Mouse (Mus musculus): Measurements from ENCODE around the gene B4galt3. TPM values are rescaled to one million over a fixed set of nuclear protein-coding genes. Genes with fewer than 3 reads are reported as not detected.
A peak's percentile ranks its signal among the peaks of the same experiment; 100 is the strongest.

Gene B4galt3
- 80.4 and 94.3 TPM in 2 replicates for polyA plus RNA-seq (2015; fragmentation: Nextera tagmentation; extraction: Ambion mirVana)

DNA sequence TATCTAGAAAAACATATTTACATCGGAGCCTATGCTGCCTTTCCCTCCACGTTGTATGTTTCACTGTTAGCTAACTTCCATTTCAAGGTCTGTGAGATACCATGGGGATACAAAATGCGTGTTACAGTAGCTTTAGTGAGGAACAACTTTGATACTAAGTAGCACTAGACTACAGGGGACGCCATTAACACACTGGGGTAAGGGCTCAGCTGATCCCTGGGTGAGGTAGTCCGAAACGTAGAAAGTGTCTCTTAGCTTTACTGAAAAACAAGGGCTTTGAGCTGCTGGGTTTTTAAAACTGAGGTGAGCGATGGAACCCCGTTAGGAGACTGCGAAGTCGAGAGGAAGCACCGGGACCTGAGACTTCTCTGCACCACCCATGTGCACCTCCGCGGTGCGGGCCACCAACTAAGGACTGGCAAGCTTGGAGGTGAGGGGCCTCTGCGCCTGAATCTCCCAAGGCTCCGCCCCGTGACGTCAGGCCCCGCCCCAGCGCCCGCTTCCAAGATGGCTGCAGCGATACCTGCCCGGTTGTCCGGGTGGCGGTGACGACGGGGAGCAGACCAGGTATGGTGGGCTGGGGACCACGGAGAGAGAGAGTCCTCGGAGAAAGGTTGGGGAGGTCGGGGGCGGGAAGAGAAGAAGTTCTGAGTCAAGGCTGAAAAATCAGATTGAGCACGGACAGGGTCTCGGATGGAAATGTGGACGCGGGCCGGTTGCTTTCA lies at the start of gene B4galt3:
Gene B4galt3, plus strand, starts transcription at position 481 of the 725 bp plus-strand sequence.
- 3% methylated on average over 36 of the region's 36 CpGs for WGBS
- peak within 1 kb of the TSS; percentile 69 for H3K9ac ChIP-seq

DNA sequence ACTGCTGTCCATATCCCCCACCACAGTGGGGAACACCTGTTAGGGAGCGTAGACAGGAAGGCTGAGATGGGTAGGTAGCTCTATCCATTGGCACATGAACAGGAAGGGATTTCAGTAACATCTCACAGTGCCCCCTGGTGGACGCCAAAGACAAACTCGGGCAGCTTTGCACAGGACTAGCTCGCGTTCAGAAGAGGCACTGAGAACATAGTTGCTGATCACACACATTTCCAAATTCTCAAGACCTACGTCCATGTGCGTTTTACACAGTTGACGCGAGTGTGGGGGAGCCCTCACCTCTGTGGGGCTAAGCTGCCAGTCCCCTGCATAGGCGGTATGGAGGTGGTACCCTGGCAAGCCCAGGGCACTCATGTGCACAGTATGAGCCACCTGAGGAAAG lies 49.3 kb upstream of the B4galt3 start:
- peaks cover 27% of the 10 kb centered on the region for H3K36me3 ChIP-seq
- H3K9me3 ChIP-seq (replicated peaks) = no peaks in the 10 kb centered on the region
- 0 out of 2 replicates have a peak, but pooled peaks have one; percentile 9 for ATAC-seq (replicated peaks; ENCODE audit: low FRiP score)
- H3K27ac ChIP-seq = no peak overlapping the region
- H3K27me3 ChIP-seq = no peaks in the 10 kb centered on the region
- peak overlapping the region; percentile 73 for H3K4me2 ChIP-seq
- peak overlapping the region; percentile 74 for H3K4me3 ChIP-seq (replicated peaks)
- H3K4me1 ChIP-seq = peaks cover 20% of the 10 kb centered on the region
- peak overlapping the region; percentile 59; the same call in 1 of the 2 replicates for H3K9ac ChIP-seq
- WGBS = 6% methylated on average over 10 of the region's 10 CpGs

More for the DNA sequence above, at the start of gene B4galt3:
- H3K27ac ChIP-seq = peak within 1 kb of the TSS; percentile 85
- no peaks in the 10 kb centered on the region for H3K27me3 ChIP-seq
- H3K4me2 ChIP-seq = peak within 1 kb of the TSS; percentile 87
- peaks cover 34% of the 10 kb centered on the region for H3K36me3 ChIP-seq
- ATAC-seq (replicated peaks; ENCODE audit: low FRiP score) = peak; percentile 95
- H3K4me3 ChIP-seq (replicated peaks) = peak within 1 kb of the TSS; percentile 82
- H3K4me1 ChIP-seq = peaks cover 24% of the 10 kb centered on the region
- H3K9me3 ChIP-seq (replicated peaks) = no peaks in the 10 kb centered on the region

DNA sequence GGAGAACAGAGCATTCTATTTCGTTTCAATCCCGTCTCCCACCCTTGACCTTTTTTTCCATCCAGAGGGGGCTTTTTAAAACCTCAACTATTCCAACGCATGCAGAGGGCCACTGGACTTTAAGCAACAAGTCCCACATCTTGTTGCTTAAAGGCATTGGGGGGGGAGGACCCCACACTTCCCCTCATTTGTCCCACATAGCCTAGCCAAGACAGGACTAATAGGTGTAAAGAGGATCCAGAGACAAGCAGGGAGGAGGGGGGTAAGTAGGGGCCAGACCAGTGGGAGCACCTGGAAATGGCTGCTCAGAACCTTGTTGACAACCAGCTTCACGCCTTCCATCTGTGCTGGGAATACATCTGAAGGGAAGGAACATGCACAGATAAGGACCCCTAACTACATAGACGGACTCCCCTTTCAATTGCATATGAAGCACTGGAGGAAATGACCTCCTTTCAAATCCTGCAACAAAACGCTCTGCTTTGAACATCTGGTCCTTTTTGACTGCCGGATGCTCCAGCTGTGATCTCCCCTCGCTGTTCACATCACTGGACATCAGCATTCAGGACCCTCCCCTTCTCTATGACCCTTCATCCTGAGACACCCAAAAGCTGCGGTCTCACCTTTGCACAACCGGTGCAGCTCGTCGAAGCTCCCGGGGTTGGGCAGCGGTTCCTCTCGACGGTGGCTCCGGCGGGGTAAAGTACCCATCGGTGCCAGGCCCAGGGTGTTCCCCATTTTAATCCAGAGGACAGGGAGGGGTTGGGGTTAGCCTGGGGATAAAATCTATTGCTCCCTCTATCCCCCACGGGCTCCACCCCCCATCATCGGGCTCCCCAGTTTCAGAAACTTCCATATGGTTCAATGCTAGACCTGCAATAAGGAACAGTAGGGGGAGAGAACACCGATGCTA lies 48.6 kb upstream of the B4galt3 start:
- no peaks in the 10 kb centered on the region for H3K9me3 ChIP-seq (replicated peaks)
- ATAC-seq (replicated peaks; ENCODE audit: low FRiP score) = peak; percentile 0; the same call in 1 of the 2 replicates
- H3K4me1 ChIP-seq = peaks cover 20% of the 10 kb centered on the region
- H3K9ac ChIP-seq = peak overlapping the region; percentile 59
- H3K4me2 ChIP-seq = peak overlapping the region; percentile 73
- peaks cover 27% of the 10 kb centered on the region for H3K36me3 ChIP-seq
- WGBS = 4% methylated on average over 22 of the region's 22 CpGs
- peak overlapping the region; percentile 64; the same call in 1 of the 2 replicates for H3K27ac ChIP-seq
- H3K4me3 ChIP-seq (replicated peaks) = peak overlapping the region; percentile 74
- no peaks in the 10 kb centered on the region for H3K27me3 ChIP-seq

DNA sequence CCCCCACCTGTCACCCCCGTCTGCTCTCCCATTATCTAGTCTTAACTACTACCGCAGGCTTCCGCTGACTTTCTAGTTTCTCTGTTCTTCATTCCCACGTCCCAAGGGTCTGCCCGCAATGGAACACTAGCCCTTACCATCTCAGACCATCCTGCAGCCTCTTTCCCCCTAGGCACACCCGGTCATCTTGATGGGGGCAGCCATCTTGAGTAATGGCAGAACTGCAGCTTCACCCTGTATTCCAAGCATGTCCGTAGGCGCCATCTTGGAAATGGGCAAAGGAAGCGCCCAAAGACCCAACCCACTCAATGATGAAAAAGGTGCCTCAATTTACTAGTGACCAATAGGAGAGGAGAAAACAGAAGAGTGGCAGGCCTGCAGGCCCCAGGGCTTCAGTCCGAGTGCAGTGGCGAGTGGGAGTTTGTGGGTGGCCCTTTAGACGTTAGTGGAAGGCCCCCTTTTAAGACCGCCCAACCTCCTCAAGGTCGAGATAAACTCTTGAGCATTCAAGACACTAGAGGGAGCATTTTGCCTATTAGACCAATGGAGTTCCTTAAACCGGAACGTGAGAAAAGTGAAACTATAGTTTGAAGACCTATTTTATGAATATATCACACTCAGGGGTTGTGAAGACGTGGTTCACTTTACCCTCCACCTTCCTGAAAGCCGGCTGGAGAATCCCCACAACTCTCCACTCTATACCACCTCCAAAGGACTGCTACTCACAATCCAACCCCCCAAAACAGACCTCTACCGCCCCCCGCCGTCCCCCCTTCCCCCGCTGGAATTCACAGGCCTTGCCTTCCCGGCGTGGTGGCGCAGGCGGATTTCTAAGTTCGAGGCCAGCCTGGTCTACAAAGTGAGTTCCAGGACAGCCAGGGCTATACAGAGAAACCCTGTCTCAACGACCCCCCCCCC lies 47.6 kb upstream of the B4galt3 start, which contains the start of gene Tomm40l:
Gene Tomm40l, minus strand, starts transcription at position 277 of the 918 bp plus-strand sequence.
- Histone ChIP-seq H3K4me1 (peaks cover 20% of the 10 kb centered on the region), H3K4me3 (replicated peaks) (peak within 1 kb of the TSS; percentile 74), H3K9ac (peak within 1 kb of the TSS; percentile 59), H3K27ac (peak within 1 kb of the TSS; percentile 95), H3K36me3 (peaks cover 27% of the 10 kb centered on the region), H3K9me3 (replicated peaks) (no peaks in the 10 kb centered on the region), H3K4me2 (peak within 1 kb of the TSS; percentile 73), H3K27me3 (no peaks in the 10 kb centered on the region)
- ATAC-seq (replicated peaks; ENCODE audit: low FRiP score) = peak; percentile 98
- 1% methylated on average over 28 of the region's 28 CpGs for WGBS

DNA sequence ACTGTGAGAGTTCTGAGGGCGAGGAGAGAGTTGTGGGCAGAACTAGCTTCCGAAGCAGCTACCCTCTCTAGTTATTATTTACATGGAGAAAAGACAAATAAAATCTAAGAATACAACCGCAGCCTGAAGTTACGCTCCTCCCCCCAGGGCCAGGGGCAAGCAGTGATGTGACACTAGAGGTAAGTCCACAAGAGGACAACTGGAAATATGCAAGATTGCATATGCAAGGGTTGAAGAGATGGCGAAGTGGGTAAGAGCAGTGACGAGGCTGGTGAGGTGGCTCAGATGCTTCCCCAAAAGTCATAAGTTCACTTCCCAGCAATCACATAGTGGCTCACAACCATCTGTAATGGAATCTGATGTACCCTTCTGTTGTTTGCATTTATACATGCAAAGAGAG lies 47.0 kb upstream of the B4galt3 start:
- no peaks in the 10 kb centered on the region for H3K9me3 ChIP-seq (replicated peaks)
- 0 out of 2 replicates have a peak overlapping the region, but pooled peaks have one; percentile 25 for H3K9ac ChIP-seq
- H3K4me1 ChIP-seq = peaks cover 20% of the 10 kb centered on the region
- H3K27me3 ChIP-seq = no peaks in the 10 kb centered on the region
- H3K4me2 ChIP-seq = peak overlapping the region; percentile 52
- H3K27ac ChIP-seq = peak overlapping the region; percentile 95
- ATAC-seq (replicated peaks; ENCODE audit: low FRiP score) = no peak
- H3K4me3 ChIP-seq (replicated peaks) = peak overlapping the region; percentile 74
- WGBS = 81% methylated on average over 6 of the region's 6 CpGs
- H3K36me3 ChIP-seq = peaks cover 23% of the 10 kb centered on the region

DNA sequence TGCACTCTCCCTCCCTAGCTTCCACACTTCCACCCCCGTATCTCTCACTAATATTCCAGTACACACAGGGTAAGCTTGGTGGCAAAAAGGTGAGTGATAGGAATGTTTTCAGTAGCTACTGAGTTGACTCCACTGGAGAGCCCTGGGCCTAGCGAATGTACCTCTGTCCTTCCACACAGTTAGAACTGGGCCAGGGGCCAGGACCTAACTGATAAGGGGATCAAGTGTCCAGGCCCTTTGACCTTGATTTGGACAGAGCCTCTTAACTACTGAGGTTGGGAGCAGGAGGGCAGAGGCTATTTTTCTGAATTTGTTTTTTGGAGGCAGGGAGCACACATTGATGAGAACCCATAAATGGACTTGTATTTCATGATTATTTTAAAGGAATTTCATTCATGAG lies 46.3 kb upstream of the B4galt3 start:
- no peak overlapping the region for H3K4me2 ChIP-seq
- no peaks in the 10 kb centered on the region for H3K9me3 ChIP-seq (replicated peaks)
- WGBS = 71% methylated on average over 2 of the region's 2 CpGs
- peaks cover 20% of the 10 kb centered on the region for H3K4me1 ChIP-seq
- H3K27me3 ChIP-seq = no peaks in the 10 kb centered on the region
- H3K4me3 ChIP-seq (replicated peaks) = no peak overlapping the region
- no peak overlapping the region for H3K9ac ChIP-seq
- H3K36me3 ChIP-seq = peaks cover 16% of the 10 kb centered on the region
- no peak overlapping the region for H3K27ac ChIP-seq
- no peak for ATAC-seq (replicated peaks; ENCODE audit: low FRiP score)

DNA sequence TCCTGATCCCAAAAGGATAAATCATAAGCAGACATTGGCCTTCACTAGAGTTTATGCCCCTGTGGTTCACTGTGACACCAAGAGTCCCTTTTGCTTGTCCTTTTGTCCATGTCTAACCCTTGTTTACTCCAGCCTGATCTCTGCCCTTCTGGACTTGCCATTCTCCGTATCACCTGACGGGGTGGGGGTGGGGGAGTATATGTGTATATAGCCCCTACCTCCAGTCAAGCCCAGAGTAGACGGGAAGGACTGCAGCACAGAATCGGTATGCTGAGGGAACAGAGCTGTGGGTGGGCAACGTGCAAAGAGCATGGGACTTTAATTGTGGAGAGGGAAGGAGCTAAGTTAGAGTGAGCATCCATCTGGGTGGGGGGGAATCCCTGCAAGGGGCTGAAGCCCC lies 45.3 kb upstream of the B4galt3 start, which contains the start of gene Apoa2:
Gene Apoa2, plus strand, starts transcription at position 198 of the 400 bp plus-strand sequence.
- Histone ChIP-seq H3K4me3 (replicated peaks) (no peak within 1 kb of the TSS), H3K4me2 (no peak within 1 kb of the TSS), H3K27ac (no peak within 1 kb of the TSS), H3K27me3 (no peaks in the 10 kb centered on the region), H3K36me3 (peaks cover 6% of the 10 kb centered on the region), H3K9me3 (replicated peaks) (no peaks in the 10 kb centered on the region), H3K9ac (no peak within 1 kb of the TSS), H3K4me1 (peaks cover 24% of the 10 kb centered on the region)
- 69% methylated on average over 5 of the region's 5 CpGs for WGBS
- ATAC-seq (replicated peaks; ENCODE audit: low FRiP score) = no peak

DNA sequence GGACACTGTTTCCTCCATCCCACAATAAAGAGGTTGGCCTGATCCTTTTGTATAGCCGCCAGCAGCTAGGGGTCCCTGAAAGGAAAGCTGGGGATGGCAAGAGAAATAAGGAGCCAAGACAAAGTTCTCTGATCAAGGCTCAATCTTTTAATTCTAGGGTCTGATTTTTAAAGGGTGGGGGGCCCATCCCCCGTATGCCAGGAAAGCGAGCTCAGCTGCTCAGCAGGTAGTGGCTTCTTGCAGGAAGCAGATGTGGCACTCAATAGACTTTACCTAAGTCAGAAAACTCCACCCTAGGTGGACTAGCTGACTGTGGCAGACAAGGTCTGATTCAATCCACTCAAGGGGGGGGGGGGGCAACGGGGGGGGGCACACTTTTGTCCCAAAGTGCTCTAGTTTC lies 43.3 kb upstream of the B4galt3 start:
- Histone ChIP-seq H3K9ac (no peak overlapping the region), H3K4me2 (no peak overlapping the region), H3K36me3 (no peaks in the 10 kb centered on the region), H3K9me3 (replicated peaks) (no peaks in the 10 kb centered on the region), H3K27me3 (no peaks in the 10 kb centered on the region), H3K4me1 (peaks cover 20% of the 10 kb centered on the region), H3K4me3 (replicated peaks) (no peak overlapping the region), H3K27ac (no peak overlapping the region)
- ATAC-seq (replicated peaks; ENCODE audit: low FRiP score) = no peak
- WGBS = 54% methylated on average over 4 of the region's 4 CpGs

DNA sequence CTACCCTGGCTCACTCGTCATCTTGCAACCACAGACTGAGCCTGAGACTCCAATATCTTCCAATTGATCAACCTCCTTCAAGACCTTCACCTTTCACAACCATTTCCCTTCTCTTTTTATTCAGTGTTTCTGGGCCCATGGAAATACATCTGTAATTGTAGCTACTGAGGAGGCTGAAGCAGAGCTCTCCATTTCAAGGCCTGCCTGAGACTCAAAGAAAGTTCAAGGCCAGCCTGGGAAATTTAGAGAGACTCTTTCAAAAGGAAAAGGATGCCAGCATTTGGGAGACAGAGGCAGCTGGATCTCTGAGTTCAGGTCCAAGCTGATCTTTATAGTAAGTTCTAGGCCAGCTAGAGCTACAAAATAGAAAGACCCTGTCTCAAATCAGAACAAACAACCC lies 42.2 kb upstream of the B4galt3 start:
- H3K27me3 ChIP-seq = no peaks in the 10 kb centered on the region
- H3K4me1 ChIP-seq = peaks cover 18% of the 10 kb centered on the region
- H3K4me3 ChIP-seq (replicated peaks) = no peak overlapping the region
- ATAC-seq (replicated peaks; ENCODE audit: low FRiP score) = no peak
- H3K36me3 ChIP-seq = no peaks in the 10 kb centered on the region
- no peak overlapping the region for H3K9ac ChIP-seq
- 71% methylated on average over 1 of the region's 1 CpGs for WGBS
- H3K9me3 ChIP-seq (replicated peaks) = no peaks in the 10 kb centered on the region
- no peak overlapping the region for H3K4me2 ChIP-seq
- H3K27ac ChIP-seq = no peak overlapping the region

DNA sequence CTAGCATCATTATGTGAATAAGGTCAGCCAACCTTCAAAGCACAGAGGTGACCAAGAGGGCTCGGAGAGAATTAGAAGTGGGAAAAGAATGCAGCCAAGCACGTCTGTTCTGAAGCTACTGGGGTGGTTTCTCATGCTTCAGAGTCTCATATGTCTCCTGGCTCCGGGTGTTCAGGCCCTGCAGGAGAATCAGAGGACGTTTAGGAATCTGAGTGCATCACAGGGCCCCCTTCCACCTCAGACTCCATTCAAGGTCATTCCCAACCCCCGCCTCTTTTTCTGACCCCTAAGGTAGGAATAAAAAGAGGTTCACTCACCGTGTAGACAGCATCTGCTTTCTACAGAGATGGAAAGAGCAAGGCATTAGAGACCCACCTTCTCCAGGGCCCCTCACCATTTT lies 40.4 kb upstream of the B4galt3 start:
- no peak for ATAC-seq (replicated peaks; ENCODE audit: low FRiP score)
- 43% methylated on average over 6 of the region's 6 CpGs for WGBS
- H3K9ac ChIP-seq = no peak overlapping the region
- H3K4me2 ChIP-seq = no peak overlapping the region
- H3K27me3 ChIP-seq = no peaks in the 10 kb centered on the region
- no peaks in the 10 kb centered on the region for H3K9me3 ChIP-seq (replicated peaks)
- peaks cover 13% of the 10 kb centered on the region; the same call in 1 of the 2 replicates for H3K4me1 ChIP-seq
- H3K4me3 ChIP-seq (replicated peaks) = no peak overlapping the region
- H3K36me3 ChIP-seq = peaks cover 16% of the 10 kb centered on the region
- H3K27ac ChIP-seq = peak overlapping the region; percentile 49

DNA sequence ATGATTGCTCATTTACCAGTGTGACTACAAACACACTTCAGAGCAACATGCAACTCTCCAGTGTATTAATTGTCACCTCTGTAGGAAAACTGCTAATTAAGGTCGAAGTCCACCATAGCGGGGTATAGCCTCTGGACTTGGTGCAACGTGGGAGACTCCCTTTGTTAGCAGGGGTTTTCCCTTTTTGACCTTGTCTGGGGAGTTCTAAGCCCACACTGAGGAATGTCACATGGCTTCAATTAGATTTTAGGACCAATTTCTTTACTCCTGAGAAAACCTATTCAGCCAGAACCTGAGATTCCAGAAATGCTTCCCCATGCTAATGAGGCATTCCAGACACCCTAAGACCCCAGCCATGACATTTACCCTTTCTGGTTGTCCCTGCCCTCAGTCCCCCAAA lies 39.9 kb upstream of the B4galt3 start:
- 61% methylated on average over 3 of the region's 3 CpGs for WGBS
- no peak overlapping the region for H3K4me3 ChIP-seq (replicated peaks)
- H3K9ac ChIP-seq = no peak overlapping the region
- H3K9me3 ChIP-seq (replicated peaks) = no peaks in the 10 kb centered on the region
- no peak overlapping the region for H3K4me2 ChIP-seq
- peaks cover 20% of the 10 kb centered on the region for H3K36me3 ChIP-seq
- no peaks in the 10 kb centered on the region for H3K27me3 ChIP-seq
- H3K4me1 ChIP-seq = peaks cover 13% of the 10 kb centered on the region; the same call in 1 of the 2 replicates
- no peak for ATAC-seq (replicated peaks; ENCODE audit: low FRiP score)
- 0 out of 2 replicates have a peak overlapping the region, but pooled peaks have one; percentile 49 for H3K27ac ChIP-seq

Data from kidney, embryonic 15.5 days (tissue).